Mouse (Mus musculus) small intestine, adult 2 months (tissue): ENCODE measurements around the gene Olfr1042.
"Not testable (repeated sequence)": the region's sequence is repeated elsewhere in the genome, so short reads cannot be mapped to it uniquely, and the experiment has no call there.

Source experiments
- CTCF ChIP-seq: fragments of 200-500 bp; IDR thresholded peaks from 2 replicates; pipeline ENCODE4 v1.5.1; 2012; ENCODE audit warnings: low read depth, mild to moderate bottlenecking, control low read depth, inconsistent platforms, low read length, moderate library complexity, mixed read lengths; ENCODE audit not compliant: insufficient replicate concordance, insufficient read length; ENCODE audit errors: extremely low read depth
- POLR2A ChIP-seq: fragments of 200-500 bp; IDR thresholded peaks from 2 replicates; pipeline ENCODE4 v1.6.1; 2012; ENCODE audit warnings: low read depth, mild to moderate bottlenecking, control low read depth, inconsistent platforms, low read length, moderate library complexity

- TF ChIP-seq CTCF, POLR2A: not testable (repeated sequence)
Observed at GRCm38 (mm10) chr2:86175422-86175821, 13.8 kb upstream of the Olfr1042 start.
